In the genomic region with DNA sequence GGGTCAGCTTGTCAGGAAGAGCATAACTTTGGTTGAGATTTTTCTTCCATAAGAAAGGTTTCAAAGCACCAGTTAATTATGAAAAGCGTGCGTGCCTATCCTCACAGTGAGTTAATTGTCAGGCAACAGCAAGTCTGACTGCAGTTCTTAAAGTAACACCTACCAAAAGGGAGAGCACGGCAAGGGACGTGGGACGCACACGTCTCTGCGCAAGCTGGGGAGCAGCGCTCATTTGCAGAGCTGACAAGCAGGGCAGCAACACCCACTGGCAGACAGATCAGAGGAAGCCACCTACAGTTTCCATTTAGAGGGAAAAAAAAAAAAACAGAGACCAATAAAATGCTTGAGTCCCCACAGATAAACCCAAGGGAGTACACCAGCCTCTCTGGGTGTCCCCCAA, we compare ENCODE assay signal across 20 mouse cellular contexts. TPM values are rescaled to one million over a fixed set of nuclear protein-coding genes. Genes with fewer than 3 reads are reported as not detected.
DNase-seq lines count a peak whose midpoint lies in the region; ATAC-seq lines count a peak whose summit lies in the region.
"Had no signal": no experiment of that assay in that cellular context is flagged by ENCODE, and none has a peak within 500 bp of the region (broad histone marks: within the 10 kb centered on the region; RNA-seq: fewer than 3 reads in every experiment).

No protein-coding gene starts in this region.

- DNase-seq in frontal cortex, postnatal 14 days (ENCODE audit: low spot score in 2 of 2), result no peak
- peak; percentile 46 for DNase-seq in layer of hippocampus, adult 9-11 months
- no peak for DNase-seq in layer of hippocampus, adult 8-10 months (ENCODE audit: low spot score in 2 of 2)
- DNase-seq in right cerebral cortex, adult 2 months (ENCODE audit: low spot score in 2 of 2), result peak; percentile 58 to 63
- DNase-seq in right cerebral cortex, postnatal 25 days, result no peak
- DNase-seq in thymus, postnatal 4 days, result no peak
- DNase-seq in cerebellum, adult 18-20 months, result no peak
- DNase-seq: adrenal gland, adult 8-10 months; adrenal gland, postnatal 36 days; B cell, adult 2 months; cerebellum, adult 11 months; cerebellum, adult 9-11 months; cerebellum, postnatal 36 days; forebrain, postnatal 0 days; gastrocnemius, postnatal 14 days; heart, adult 2 months; heart, postnatal 14 days had no signal

- ATAC-seq in frontal cortex, adult (ENCODE audit: low TSS enrichment), result peak; percentile 97
- ATAC-seq: CD4-positive, CD25-positive, alpha-beta regulatory T cell, adult 4 months; forebrain, embryonic 13.5 days; forebrain, postnatal 0 days had no signal

RNA-seq across cellular contexts. Expression of a gene that starts 58.0 kb away (rescaled TPM):
- 10 to 100 TPM; 47.2 to 72.0 (median 60.2) TPM for total RNA-seq in layer of hippocampus, adult 8-10 months (2022)

Comparison
In these comparisons a context has a peak if more than half of its experiments do, and no peak if none do; other contexts are left out.
1. DNase-seq: peak in layer of hippocampus, adult 9-11 months (single experiment) and right cerebral cortex, adult 2 months (2 of 2); none in frontal cortex, postnatal 14 days (0 of 2), layer of hippocampus, adult 8-10 months (0 of 2), right cerebral cortex, postnatal 25 days (single experiment), thymus, postnatal 4 days (single experiment) and cerebellum, adult 18-20 months (0 of 2).